Mouse (Mus musculus): Measurements from ENCODE around the gene Rhebl1.

DNA sequence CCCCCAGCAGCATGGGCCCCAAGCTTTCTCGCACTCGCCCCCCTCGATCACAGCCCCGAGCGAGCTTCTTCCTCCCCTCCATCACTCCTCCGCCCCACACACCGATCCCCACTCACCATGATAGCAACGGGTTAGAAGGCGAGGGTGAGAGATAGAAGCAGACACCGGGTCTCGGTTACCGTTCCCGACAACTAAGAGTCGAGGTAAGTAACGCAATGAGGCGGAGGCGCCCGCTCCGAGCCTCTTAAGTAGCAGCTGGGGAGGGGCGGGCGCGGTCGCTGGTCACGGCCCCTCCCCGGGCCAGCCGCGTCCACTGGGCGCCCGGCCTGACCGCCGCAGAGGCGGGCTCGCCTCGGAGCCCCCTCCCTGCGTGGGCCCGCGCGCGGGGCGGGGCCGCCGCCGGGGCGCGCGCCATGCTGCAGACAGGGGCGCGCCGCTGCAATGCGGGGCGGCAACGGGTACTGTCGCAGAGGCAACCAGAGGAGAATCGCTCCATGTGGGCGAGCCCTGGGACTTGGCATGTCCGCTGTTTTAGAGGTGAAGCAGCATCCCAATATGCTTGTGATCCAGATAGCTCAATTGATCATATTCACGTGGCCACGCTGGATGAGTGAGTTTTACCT is 40.0 kb upstream of the Rhebl1 start, which contains the start of gene Tuba1b:
- TF ChIP-seq POLR2A (IDR thresholded peaks at IDR 0.05; ENCODE audit: extremely low read depth, insufficient read depth, low read length) (peak; percentile 81), CTCF (IDR thresholded peaks at IDR 0.05; ENCODE audit: low read depth, low read length) (no peak)

Measured in liver, adult 2 months (tissue).